Mouse (Mus musculus): ENCODE data around the gene Igf1r.

Igf1r gene

GRCm38 (mm10) chr7:68080122-68080845 is 127.7 kb downstream of the Igf1r start:
- no peak for DNase-seq (ENCODE audit: low spot score)

GRCm38 (mm10) chr7:68085338-68085737 is 132.7 kb downstream of the Igf1r start:
- DNase-seq (ENCODE audit: low spot score), result peak; percentile 27

- peak; percentile 13 for DNase-seq (ENCODE audit: low spot score)
Observed at GRCm38 (mm10) chr7:68085870-68086341, 133.3 kb downstream of the Igf1r start.

GRCm38 (mm10) chr7:68087496-68087895 is 134.9 kb downstream of the Igf1r start:
- DNase-seq (ENCODE audit: low spot score), result no peak

- no peak for DNase-seq (ENCODE audit: low spot score)
Observed at GRCm38 (mm10) chr7:68088825-68089224, 136.2 kb downstream of the Igf1r start.

GRCm38 (mm10) chr7:68089725-68090124 is 137.1 kb downstream of the Igf1r start:
- DNase-seq (ENCODE audit: low spot score), result no peak

GRCm38 (mm10) chr7:68090576-68090975 is 137.9 kb downstream of the Igf1r start:
- no peak for DNase-seq (ENCODE audit: low spot score)

- DNase-seq (ENCODE audit: low spot score), result no peak
Observed at GRCm38 (mm10) chr7:68092304-68092978, 139.8 kb downstream of the Igf1r start.

- no peak for DNase-seq (ENCODE audit: low spot score)
Observed at GRCm38 (mm10) chr7:68093817-68094216, 141.2 kb downstream of the Igf1r start.

GRCm38 (mm10) chr7:68095574-68095973 is 142.9 kb downstream of the Igf1r start:
- no peak for DNase-seq (ENCODE audit: low spot score)

- no peak for DNase-seq (ENCODE audit: low spot score)
Observed at GRCm38 (mm10) chr7:68096411-68096810, 143.8 kb downstream of the Igf1r start.

GRCm38 (mm10) chr7:68097081-68097836 is 144.6 kb downstream of the Igf1r start:
- no peak for DNase-seq (ENCODE audit: low spot score)

GRCm38 (mm10) chr7:68098098-68098497 is 145.5 kb downstream of the Igf1r start:
- DNase-seq (ENCODE audit: low spot score), result no peak

GRCm38 (mm10) chr7:68100388-68100787 is 147.8 kb downstream of the Igf1r start:
- DNase-seq (ENCODE audit: low spot score), result no peak

GRCm38 (mm10) chr7:68102456-68103177 is 150.0 kb downstream of the Igf1r start:
- peak; percentile 63 for DNase-seq (ENCODE audit: low spot score)

- DNase-seq (ENCODE audit: low spot score), result no peak
Observed at GRCm38 (mm10) chr7:68103178-68103530, 150.5 kb downstream of the Igf1r start.

GRCm38 (mm10) chr7:68111532-68111931 is 158.9 kb downstream of the Igf1r start:
- no peak for DNase-seq (ENCODE audit: low spot score)

- DNase-seq (ENCODE audit: low spot score), result no peak
Observed at GRCm38 (mm10) chr7:68112582-68112981, 160.0 kb downstream of the Igf1r start.

GRCm38 (mm10) chr7:68114364-68114763 is 161.7 kb downstream of the Igf1r start:
- no peak for DNase-seq (ENCODE audit: low spot score)

- DNase-seq (ENCODE audit: low spot score), result no peak
Observed at GRCm38 (mm10) chr7:68114983-68115715, 162.5 kb downstream of the Igf1r start.

GRCm38 (mm10) chr7:68117567-68117966 is 164.9 kb downstream of the Igf1r start:
- no peak for DNase-seq (ENCODE audit: low spot score)

Measured in T-cell, adult 2 months (primary cell).